Mouse (Mus musculus): ENCODE data around the gene Fam98c. TPM values are rescaled to one million over a fixed set of nuclear protein-coding genes. Genes with fewer than 3 reads are reported as not detected.

Fam98c gene
- 14.6 TPM for polyA plus RNA-seq (2015; fragmentation: Illumina TruSeq; extraction: RNeasy Lipid Tissue Mini Kit (QIAGEN cat#74804); ENCODE audit: insufficient read depth, low read depth, low replicate concordance)

GRCm38 (mm10) chr7:29155838-29156782 is at the start of gene Fam98c:
Gene Fam98c, minus strand, starts transcription at chr7:29156234.

DNA sequence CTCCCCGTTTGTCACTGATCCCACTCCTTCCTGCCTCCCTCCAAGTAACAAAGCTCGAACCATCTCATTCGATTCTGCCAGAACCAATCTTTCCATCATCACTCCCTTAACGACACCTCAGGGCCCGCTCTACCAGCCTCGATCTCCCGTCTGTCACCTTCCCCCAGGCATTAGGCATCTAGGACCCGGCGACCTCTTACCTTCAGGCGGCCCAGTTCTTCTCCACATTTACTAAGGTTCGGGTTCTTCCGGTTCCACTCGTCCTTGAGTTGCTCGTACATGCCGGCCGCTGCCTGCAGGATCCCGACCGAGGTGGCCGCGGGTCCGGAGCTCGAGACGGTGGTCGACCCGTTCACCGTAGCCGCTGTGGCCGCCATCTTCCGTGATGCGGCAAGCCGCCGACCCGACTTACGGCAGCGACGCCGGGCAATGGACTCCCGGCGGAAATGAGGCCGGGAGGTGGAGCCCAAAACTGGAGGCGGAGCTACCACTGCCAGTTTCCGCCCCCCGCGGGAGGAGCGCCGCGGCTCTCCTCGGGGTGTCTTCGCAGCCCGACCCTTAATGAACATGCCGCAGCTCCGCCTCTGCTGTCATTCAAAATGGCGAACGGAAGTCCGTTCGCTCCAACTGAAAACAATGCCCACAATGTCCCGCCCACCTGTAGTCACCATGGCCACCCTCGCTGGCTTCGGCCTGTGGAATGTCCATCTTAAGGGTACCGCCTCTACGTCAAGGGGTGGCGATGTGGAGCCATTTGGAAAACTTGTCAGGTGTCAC is 24.2 kb upstream of the Fam98c start, which contains the start of gene Psmd8:
Psmd8 (minus strand) TSS at position 625 of the 777 bp plus-strand sequence.

GRCm38 (mm10) chr7:29170066-29170754 is 14.2 kb upstream of the Fam98c start, which contains the start of the genes Ggn and Spred3:
Gene Ggn, plus strand, starts transcription at chr7:29170210.
Gene Spred3, minus strand, starts transcription at chr7:29170411.

DNA sequence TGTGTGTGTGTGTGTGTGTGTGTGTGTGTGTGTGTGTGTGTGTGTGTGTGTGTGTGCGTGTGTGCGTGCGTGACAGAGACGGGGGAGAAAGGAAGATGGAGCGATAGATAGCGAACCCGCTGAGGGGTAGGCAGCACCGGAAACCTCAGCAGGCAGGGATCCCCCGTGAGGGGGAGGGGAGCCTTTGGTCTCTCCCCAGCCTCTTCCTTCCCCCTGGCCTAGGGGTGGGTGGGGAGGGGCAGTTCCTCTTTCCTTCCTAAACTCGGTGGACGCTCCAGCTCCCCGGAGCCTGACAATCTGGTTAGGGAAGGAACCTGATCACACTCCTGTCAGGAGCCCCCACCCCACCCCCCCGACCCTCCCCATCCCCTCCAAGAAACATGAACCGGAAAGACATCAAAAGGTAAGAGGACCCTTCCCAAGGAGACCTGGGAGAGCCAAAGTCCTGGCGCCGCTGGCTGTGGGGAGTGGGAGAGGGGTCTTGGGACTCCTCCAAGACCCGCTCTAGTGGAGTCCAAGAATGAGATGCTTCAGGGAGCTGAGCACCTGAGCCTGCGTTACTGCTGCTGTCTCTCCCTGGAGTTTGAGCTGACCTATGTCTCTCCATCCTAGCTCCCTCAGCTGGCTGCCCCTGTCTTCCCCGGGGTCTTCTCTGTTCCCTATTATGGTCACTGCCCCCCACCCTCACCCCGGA is 21.2 kb downstream of the Fam98c start, which contains the start of gene Rasgrp4:
Rasgrp4 (plus strand) TSS at position 159 of the 694 bp plus-strand sequence.

GRCm38 (mm10) chr7:29124970-29125369 is 31.1 kb downstream of the Fam98c start, which contains the start of gene Ryr1:
Gene Ryr1, minus strand, starts transcription at chr7:29125179.

Other genes with a start within 250 kb of the Fam98c start
- gene Actn4, start 193.9 kb downstream of the Fam98c start, polyA plus RNA-seq (2015; fragmentation: Illumina TruSeq; extraction: RNeasy Lipid Tissue Mini Kit (QIAGEN cat#74804); ENCODE audit: insufficient read depth, low read depth, low replicate concordance), result 71.1 TPM
- gene Eif3k, start 174.4 kb downstream of the Fam98c start, polyA plus RNA-seq (2015; fragmentation: Illumina TruSeq; extraction: RNeasy Lipid Tissue Mini Kit (QIAGEN cat#74804); ENCODE audit: insufficient read depth, low read depth, low replicate concordance), result 94.8 TPM
- gene Map4k1, start 174.2 kb downstream of the Fam98c start, polyA plus RNA-seq (2015; fragmentation: Illumina TruSeq; extraction: RNeasy Lipid Tissue Mini Kit (QIAGEN cat#74804); ENCODE audit: insufficient read depth, low read depth, low replicate concordance), result 0.30 TPM
- not detected for gene Ryr1, start 31.1 kb downstream of the Fam98c start, polyA plus RNA-seq (2015; fragmentation: Illumina TruSeq; extraction: RNeasy Lipid Tissue Mini Kit (QIAGEN cat#74804); ENCODE audit: insufficient read depth, low read depth, low replicate concordance)
- gene Rasgrp4, start 21.4 kb downstream of the Fam98c start, polyA plus RNA-seq (2015; fragmentation: Illumina TruSeq; extraction: RNeasy Lipid Tissue Mini Kit (QIAGEN cat#74804); ENCODE audit: insufficient read depth, low read depth, low replicate concordance), result 1.4 TPM
- 2.3 TPM for gene Ggn, start 14.0 kb upstream of the Fam98c start, polyA plus RNA-seq (2015; fragmentation: Illumina TruSeq; extraction: RNeasy Lipid Tissue Mini Kit (QIAGEN cat#74804); ENCODE audit: insufficient read depth, low read depth, low replicate concordance)
- gene Spred3, start 14.2 kb upstream of the Fam98c start, polyA plus RNA-seq (2015; fragmentation: Illumina TruSeq; extraction: RNeasy Lipid Tissue Mini Kit (QIAGEN cat#74804); ENCODE audit: insufficient read depth, low read depth, low replicate concordance), result 1.4 TPM
- 32.7 TPM for gene Psmd8, start 24.5 kb upstream of the Fam98c start, polyA plus RNA-seq (2015; fragmentation: Illumina TruSeq; extraction: RNeasy Lipid Tissue Mini Kit (QIAGEN cat#74804); ENCODE audit: insufficient read depth, low read depth, low replicate concordance)
- gene Catsperg1, start 57.8 kb upstream of the Fam98c start, polyA plus RNA-seq (2015; fragmentation: Illumina TruSeq; extraction: RNeasy Lipid Tissue Mini Kit (QIAGEN cat#74804); ENCODE audit: insufficient read depth, low read depth, low replicate concordance), result 0.55 TPM
- 2.9 TPM for gene Kcnk6, start 76.3 kb upstream of the Fam98c start, polyA plus RNA-seq (2015; fragmentation: Illumina TruSeq; extraction: RNeasy Lipid Tissue Mini Kit (QIAGEN cat#74804); ENCODE audit: insufficient read depth, low read depth, low replicate concordance)
- gene Yif1b, start 82.1 kb upstream of the Fam98c start, polyA plus RNA-seq (2015; fragmentation: Illumina TruSeq; extraction: RNeasy Lipid Tissue Mini Kit (QIAGEN cat#74804); ENCODE audit: insufficient read depth, low read depth, low replicate concordance), result 15.3 TPM
- not detected for gene 2200002D01Rik, start 92.2 kb upstream of the Fam98c start, polyA plus RNA-seq (2015; fragmentation: Illumina TruSeq; extraction: RNeasy Lipid Tissue Mini Kit (QIAGEN cat#74804); ENCODE audit: insufficient read depth, low read depth, low replicate concordance)
- 98.5 TPM for gene Spint2, start 125.7 kb upstream of the Fam98c start, polyA plus RNA-seq (2015; fragmentation: Illumina TruSeq; extraction: RNeasy Lipid Tissue Mini Kit (QIAGEN cat#74804); ENCODE audit: insufficient read depth, low read depth, low replicate concordance)
- gene Ppp1r14a, start 133.1 kb upstream of the Fam98c start, polyA plus RNA-seq (2015; fragmentation: Illumina TruSeq; extraction: RNeasy Lipid Tissue Mini Kit (QIAGEN cat#74804); ENCODE audit: insufficient read depth, low read depth, low replicate concordance), result 6.3 TPM
- 1.6 TPM for gene Dpf1, start 147.7 kb upstream of the Fam98c start, polyA plus RNA-seq (2015; fragmentation: Illumina TruSeq; extraction: RNeasy Lipid Tissue Mini Kit (QIAGEN cat#74804); ENCODE audit: insufficient read depth, low read depth, low replicate concordance)